Mouse (Mus musculus): ENCODE results near the gene Smyd4.

Gene Smyd4

DNA sequence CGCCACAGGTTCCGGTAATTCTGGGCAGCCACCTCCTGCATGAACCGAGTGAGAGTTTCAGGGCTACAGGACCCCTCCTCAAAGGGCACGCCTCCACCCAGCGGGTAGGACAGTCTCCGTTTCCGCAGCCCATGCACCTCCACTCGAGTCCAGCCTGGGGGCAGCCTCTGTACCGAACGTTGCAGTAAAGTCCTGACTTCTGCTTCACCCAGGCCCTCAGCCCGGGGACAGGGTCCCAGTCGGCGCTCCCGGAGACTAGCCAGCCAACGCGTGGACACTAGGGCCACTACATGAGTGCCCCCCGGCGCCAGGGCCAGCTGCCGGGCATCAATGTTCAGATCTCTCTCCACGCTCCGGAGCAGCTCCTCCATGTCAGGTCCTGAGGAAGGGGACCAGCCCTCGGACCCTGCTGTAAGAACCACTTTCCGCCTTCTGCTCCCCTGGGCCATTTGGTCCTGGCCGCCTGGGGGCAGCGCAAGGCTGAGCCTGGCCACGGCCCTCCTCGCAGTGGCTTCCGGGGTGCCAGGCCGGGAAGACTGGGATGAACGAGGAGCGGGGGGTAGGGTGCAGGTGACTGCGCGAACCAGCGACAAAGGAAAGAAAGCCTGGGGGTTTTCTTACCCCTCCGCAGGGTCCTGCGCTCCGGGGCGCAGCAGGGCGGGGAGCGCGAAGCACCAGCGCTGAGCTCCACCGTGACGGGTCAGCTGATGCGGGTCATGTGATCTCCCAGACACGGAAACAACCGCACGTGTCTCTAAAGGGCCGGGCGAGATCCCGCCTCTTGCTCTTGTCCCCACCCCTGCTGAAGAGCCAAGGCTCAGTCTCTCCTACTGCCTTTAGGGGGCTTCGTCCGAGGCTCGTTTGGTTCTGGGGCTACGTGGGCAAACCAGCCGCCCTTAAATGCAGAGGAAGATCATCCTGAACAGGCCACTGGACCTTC is 106.0 kb downstream of the Smyd4 start, which contains the start of gene Wdr81:
Gene Wdr81 (minus strand): TSS at position 727 of the 940 bp plus-strand sequence.
- peak; percentile 82 for DNase-seq

Measured in cerebellum, adult 11-12 months (tissue).